Mouse (Mus musculus) heart, adult 18-20 months (tissue): Measurements from ENCODE around the gene Icam1. TPM values are rescaled to one million over a fixed set of nuclear protein-coding genes. Genes with fewer than 3 reads are reported as not detected.
"Not testable (repeated sequence)": the region's sequence is repeated elsewhere in the genome, so short reads cannot be mapped to it uniquely, and the experiment has no call there.

ENCODE experiments used
- DNase-seq, 2 experiments: peaks; one replicate each; pipeline ENCODE4 v3.0.0; 2021 to 2022; ENCODE audit warnings: mixed read lengths in 1 of 2
- total RNA-seq, 2 experiments: library from RNA; stranded (reverse); gene quantifications; 2 replicates each; pipeline ENCODE4 v1.2.3; 2021

Gene Icam1
- total RNA-seq, 2 experiments from 2014 or later: 8.7 to 9.1 TPM

DNA sequence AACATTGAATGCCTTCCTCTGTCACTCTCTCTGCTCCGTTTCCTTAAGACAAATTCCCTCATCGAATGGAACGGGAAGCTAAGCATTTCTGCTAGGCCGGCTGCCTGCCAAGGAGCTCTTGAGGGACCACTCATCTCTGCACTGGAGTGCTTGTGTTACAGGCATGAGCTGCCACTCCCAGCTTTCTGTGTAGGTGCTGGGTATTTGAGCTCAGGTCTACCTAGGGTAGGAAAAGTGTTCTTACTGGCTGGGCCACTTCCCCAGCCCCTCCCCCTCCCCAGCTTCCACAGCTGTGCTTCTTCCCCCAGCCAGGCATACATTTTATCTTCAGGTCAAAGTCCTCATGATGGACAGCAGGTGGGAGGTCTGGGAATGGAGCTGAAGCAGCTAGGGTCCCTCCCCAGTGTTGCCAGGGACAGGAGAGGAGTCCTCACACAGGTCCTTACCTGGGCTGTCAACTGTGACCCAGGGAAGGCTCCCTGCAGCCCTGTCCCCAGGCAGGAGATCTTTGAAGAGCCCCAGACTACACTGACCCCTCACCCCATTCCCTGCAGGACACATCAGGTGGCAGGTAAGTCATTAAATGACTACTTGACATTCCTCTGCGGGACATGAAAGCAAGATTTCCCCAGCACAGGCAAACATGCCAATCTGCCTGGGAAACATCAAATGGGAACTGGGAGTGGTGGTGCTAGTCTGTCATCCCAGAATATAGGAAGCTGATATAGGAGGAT lies 22.5 kb upstream of the Icam1 start:
- DNase-seq: no peak

DNA sequence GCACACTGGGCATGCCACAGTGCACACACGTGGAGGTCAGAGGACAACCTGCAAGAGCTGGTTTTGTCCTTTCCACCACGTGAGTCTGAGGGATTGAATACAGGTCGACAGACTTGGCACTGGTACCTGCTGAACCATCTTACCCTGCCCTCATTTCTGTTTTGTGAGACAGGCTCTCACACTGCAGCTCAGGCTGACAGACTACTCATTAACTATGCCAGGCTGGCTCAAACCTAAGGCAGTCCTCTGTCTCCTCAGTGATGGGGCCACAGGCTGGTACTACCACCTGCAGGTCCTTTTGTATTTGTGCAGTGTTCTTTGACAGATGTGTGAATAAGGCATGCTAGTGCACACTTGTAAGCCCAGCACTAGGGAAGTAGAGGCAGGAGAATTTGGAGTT lies 20.7 kb upstream of the Icam1 start:
- no peak for DNase-seq

DNA sequence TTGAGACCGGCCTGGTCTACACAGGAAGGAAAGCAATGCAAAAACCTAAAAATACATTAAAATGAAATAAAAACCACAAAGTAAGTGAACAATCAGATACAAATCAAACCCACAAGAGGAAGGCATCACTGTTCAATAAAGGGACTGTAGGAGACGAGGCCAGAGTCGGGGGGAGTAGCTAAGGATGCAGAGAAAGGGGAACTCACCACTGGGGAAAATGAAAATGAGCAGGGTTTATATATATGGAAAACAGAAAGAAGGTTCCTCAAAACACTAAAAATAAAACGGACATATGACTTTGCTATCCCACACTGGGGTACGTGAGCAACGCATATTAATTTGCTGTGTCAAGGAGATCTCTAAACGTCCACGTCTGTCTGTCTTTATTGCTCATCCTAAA lies 18.7 kb upstream of the Icam1 start:
- DNase-seq: no peak

DNA sequence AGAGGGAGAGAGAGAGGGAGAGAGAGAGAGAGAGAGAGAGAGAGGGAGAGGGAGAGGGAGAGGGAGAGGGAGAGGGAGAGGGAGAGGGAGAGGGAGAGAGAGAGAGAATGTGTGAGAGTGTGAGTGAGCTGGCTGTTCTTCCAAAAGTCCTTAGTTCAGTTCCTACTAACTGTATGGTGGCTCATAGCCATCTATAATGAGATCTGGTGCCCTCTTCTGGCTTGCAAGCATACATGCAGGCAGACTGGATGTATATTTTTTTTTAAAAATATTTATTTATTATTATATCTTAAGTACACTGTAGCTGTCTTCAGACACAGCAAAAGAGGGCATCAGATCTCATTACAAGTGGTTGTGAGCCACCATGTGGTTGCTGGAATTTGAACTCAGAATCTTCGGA lies 17.4 kb upstream of the Icam1 start:
- not testable (repeated sequence) for DNase-seq

DNA sequence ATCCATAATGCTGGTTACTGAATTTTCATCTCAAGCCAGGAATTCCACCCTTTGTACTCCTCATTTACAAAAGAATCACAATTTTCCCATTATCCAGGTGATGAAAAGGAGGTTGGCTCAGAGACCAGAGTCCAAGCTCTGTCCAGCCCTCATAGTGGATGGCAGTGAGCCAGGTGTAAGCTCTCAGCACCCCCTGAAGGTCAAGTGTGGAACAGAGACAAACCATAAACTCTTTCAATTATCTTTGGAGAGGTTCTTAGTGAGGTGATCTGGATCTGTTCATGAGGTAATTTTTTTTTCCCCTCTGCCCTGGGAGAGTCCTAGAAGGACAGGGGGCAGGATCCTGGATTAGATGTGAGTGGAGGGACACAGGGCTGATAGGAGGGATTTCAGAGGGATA lies 15.0 kb upstream of the Icam1 start:
- DNase-seq: no peak

DNA sequence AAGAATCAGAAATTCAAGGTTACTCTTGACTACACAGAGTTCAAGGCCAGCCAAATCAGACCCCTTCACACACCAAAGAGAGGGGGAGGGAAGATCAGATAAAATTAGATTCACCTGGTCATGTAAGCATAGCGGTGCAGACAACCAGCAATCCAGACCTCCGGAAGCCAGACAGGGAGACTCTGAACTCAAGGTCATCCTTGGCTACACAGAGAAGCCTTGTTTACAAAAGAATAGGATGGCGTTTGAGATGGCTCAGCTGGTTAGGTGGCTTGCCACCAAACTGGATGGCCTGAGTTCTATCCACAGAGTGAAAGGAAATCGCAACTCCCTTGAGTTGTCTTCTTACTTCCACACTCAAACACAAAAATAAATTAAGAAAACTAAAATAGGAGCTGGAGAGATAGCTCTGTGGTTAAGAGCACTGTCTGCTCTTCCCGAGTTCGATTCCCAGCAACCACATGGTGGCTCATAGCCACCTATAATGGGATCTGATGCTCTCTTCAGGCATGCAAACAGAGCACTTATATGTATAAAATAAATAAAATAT lies 14.1 kb upstream of the Icam1 start:
- no peak for DNase-seq

DNA sequence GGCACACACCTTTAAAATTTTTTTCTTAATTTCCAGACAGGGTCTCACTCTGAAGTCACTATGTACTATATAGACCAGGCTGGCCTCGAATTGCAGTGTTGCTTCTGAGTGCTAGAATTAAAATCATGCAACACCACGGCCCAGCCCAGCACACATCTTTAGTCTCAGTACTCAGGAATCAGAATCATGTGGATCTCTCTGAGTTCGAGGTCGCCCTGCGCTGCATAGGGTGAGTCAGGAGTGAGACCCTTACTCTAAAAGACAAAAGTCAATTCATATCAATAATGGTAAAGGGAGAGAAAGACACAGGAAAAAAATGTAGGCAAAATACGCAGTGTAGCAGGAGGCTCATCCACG lies 13.5 kb upstream of the Icam1 start:
- no peak for DNase-seq

DNA sequence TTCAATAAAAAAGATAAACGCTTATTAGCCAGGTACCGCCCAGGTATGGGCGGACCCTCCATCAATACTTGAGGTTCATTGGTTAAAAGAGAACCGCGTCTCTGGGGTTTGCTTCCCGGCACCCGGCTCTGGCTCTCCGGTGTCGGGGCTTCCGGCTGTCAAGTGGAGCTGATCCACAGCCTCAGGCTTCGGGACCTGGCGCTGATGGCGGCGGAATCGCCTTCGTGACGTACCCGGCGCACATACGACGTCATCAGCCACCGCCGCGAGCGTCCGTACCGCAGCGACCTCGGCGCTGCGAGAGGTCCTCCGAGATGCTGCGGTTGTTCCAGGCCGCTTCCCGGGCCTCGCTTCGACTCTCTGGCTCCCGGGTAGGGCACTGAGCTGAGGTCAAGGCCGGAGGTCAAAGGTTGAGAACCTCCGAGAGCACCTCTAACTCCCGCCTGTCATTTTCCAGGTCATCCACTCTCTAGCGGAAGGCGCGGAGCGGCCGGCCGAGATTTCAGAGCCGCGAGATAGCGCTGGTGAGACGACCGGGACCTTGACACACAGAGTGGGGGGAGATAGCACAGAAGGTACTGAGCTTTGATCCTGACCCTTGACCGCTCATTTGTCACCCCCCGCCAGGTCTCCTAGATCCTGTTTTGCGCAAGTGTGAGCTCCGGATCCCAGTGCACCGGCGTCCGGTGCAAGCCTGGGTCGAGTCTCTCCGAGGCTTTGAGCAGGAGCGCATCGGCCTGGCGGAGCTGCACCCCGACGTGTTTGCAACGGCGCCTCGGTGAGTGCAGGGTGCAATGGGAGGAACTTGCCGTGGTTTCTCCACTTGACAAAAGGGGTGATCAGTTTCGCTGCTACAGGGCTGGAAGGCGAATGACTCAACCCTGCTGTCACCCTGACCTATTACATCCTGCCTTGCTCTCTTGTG lies 12.9 kb upstream of the Icam1 start, which contains the start of gene Mrpl4:
Gene Mrpl4, plus strand, starts transcription at position 112 of the 925 bp plus-strand sequence.
- DNase-seq: peak; percentile 88 to 92

DNA sequence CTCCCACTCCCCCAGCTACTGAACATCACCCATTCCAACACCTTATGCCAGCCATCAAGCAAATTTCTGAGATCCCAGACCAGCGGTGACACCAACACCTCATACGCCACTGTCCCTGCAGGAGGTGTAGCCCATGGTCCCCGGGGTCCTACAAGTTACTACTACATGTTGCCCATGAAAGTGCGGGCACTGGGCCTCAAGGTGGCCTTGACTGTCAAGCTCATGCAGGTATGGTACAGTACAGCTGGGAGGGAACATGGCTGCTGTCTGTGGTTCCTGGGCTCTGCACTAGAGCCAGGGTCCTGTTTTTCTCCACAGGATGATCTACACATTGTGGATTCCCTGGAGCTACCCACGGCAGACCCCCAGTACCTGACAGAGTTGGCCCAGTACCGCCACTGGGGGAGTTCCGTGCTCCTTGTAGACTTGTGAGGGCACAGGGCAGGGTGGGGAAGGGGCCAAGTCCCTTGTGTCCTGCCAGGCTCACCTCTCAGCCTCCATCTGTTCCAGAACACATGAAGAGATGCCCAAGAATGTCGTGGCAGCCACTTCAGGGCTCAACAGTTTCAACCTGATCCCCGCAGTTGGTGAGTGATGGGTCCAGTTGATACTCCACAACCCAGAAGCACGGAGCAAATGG lies 8.4 kb upstream of the Icam1 start:
- DNase-seq: no peak

DNA sequence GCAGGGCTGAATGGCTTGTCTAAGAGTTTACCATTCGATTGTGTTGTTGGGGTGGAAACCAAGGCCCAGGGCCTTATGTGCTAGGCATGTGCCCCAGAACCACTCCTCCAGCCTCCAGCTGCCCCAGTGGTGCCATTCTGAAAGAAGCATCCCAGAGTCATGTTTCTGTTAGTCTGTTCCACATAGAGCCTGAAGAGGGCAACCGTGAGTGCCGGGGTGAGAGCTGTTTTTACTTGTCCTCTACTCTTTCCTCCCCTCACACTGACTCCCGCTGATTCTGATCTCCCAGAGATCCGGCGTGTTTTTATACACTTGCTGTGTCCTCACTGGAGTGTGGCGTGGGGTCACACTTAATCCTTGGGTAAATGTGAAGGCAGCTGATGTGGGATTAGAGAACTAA lies 7.8 kb upstream of the Icam1 start:
- DNase-seq: no peak

DNA sequence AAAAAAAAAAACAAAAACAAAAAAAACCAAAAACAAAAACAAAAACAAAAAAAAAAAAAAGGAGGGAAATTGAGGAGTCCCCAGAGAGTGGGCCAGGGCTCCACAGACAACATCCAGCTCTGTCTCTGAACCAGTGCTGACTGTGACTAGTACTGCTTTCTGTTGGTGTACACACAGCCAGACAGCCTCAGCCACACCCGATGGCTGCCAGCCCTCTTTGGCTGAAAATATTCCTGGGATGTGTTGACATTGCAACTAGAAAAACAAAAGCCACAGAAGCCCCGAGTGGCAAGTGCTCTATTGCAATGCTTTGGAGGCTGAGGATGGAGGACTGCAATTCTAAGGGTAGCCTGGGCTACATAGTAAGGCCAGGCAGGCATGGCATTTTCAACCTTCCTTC lies 5.4 kb upstream of the Icam1 start:
- peak; percentile 65 to 75 for DNase-seq

DNA sequence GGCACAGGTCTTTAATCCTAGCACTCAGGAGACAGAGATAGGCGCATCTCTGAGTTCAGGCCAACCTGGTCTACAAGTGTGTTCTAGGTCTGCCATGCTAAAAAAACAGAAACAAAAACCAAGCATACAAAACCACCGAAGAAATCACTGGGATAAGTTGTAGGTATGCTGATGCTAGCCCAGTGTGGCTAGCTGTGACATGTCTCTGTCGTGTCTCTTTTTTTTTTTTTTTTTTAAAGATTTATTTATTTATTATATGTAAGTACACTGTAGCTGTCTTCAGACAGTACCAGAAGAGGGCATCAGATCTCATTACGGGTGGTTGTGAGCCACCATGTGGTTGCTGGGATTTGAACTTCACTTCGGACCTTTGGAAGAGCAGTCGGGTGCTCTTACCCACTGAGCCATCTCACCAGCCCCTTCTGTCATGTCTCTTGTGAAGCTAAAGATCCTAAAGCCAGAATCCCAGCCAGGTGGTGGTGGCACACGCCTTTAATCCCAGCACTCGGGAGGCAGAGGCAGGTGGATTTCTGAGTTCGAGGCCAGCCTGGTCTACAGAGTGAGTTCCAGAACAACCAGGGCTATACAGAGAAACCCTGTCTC lies 4.7 kb upstream of the Icam1 start:
- not testable (repeated sequence) for DNase-seq

DNA sequence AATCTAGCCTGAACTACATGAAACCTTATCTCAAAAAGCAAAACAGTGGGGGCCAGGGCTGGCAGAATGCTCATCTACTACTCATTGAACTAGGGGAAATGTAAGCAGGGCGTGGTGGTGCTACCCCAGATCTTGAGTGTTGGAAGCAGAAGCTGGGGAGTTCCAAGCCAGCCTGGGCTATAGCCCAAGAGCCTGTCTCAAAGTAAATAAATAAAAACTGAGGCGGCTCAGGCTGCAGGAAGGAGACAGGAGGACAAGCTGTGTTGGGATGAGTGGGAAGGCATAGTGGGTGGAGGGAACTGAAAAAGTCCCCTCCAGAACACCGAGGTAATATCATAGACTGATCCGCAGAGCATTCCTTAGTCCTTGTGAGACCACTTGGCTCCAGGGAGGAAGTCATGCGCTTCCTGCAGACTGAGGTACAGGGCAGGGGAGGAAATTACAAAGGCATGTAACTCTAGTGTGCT lies 3.9 kb upstream of the Icam1 start:
- peak; percentile 76 to 83 for DNase-seq

DNA sequence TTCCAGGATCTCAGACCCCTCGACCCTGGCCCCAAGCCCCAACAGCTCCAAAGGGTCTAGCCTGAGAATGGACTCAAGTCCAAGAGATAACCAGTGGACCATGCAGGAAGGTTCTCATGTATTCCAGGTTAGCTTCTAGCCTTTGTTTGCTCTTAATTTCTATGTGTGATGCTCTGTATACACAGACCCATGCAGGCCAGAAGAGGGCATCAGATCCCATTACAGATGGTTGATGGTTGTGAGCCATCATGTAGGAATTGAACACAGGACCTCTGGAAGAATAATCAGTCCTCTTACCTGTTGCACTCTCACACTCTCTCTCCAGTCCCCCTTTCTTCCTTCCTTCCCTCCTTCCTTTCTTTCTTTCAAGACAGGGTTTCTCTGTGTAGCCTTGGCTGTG lies 3.4 kb upstream of the Icam1 start:
- DNase-seq: no peak

DNA sequence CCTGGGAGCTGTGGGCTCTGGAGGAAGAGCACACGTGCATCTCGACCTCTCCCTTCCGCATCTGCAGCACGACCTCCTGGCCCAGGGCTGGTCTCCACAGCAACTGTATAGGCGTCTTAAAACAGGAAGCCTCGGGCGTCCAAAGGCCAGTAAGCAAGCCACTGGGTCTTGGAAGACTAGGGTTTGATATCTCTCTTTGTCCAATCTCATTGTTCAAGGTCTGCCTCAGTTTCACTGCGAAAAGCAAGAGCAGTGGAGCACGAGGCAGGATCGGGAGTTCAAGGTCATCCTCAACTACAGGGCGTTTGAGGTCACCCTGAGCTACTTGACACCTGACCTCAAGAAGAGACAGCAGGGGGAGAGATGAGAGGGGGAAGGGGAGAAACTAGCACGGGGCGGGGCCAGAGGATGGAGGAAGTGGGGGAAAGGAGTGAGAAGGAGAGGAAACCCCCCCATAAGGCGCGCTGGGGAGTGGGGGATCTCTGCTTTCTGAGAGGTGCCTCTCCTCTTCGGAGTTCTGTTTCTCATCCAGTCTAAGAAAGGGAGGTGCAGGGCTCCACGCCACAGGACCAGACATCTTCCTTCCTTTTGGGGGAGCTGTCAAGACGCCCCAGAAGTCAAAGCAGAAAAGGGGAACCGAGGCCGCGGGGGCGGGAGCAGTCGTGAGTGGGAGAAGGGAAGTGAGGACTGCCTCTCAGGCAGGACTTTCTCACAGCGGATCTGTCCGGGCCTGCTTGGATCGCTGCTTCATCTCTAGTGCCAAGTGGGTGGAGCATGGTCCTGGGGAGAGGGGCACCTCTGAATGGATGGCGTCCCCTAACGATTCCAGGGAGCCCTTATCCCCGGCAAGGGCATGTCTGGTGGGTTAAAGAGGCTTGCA lies 854 bp upstream of the Icam1 start:
- DNase-seq: peak; percentile 84 to 89

DNA sequence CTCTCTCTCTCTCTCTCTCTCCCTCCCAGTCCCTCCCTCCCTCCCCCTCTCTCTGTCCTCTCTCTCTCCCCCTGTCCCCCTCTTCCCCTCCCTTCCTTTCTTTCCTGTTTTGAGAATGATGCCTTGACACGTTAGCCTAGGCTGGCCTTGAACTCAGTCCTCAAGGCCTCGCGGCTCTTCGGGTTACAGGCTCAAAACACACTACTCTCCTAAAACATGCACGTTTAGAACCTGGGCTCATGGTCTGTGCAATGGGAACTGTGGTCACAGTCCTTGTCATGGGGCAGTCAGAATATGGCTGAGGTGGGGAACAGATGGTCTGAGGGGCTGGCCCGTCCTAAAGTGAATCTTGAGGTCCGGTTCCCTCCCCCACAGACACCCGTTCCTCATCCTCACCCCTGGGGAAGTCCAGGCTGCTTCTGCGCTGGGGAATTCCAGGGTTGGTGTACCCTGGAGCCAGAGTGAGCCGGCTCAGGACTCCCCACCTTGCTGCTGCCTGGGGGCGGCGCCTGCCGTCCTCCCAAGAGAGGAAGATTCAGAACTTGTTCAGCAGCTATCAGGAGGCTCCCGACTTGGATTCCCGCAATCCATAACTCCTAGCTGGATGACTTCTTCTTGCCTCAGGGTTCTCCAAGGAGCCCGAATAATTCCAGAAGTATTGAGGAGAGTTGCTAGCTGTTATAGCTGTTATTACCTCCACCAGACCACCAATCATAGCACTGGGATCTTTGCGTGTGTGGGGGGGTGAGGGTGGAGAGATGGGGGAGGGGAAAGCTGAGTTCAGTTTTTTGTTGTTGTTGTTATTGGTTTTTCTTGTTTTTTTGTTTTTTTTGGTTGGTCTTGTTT lies 769 bp downstream of the Icam1 start:
- DNase-seq: peak; percentile 45 to 56

DNA sequence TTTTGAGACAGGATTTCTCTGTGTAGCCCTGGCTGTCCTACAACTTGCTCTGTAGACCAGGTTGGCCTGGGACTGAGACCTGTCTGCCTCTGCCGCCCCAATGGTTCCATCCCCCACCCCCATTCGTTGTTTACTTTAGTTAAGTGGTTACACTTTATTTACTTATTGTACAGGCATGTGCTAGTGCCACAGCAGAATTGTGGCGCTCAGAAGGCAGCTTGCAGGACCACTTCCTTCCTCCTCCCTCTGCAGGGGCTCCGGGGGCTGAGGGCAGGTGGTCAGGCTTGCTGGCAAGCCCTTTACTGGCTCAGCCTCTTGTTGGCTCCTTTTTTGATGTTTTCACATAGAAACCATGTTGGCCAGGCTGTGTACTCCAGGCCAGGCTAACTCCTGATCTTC lies 1.4 kb downstream of the Icam1 start:
- DNase-seq: no peak

DNA sequence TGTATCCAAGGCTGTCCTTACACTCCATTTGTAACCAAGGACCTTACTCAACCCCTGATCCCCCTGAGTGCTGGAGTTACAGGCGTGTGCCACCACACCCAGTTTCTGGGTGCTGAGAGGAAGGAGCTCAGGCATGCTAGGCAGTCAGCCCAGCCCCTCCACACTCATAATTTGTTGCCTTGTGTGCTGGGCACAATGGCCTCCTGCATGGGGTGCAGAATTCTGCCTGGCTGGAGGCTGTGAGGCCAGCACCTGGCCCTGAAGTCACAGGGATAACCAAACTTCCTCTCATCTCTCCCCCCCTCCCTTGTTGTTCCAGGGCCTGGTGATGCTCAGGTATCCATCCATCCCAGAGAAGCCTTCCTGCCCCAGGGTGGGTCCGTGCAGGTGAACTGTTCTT lies 2.8 kb downstream of the Icam1 start:
- DNase-seq: no peak

DNA sequence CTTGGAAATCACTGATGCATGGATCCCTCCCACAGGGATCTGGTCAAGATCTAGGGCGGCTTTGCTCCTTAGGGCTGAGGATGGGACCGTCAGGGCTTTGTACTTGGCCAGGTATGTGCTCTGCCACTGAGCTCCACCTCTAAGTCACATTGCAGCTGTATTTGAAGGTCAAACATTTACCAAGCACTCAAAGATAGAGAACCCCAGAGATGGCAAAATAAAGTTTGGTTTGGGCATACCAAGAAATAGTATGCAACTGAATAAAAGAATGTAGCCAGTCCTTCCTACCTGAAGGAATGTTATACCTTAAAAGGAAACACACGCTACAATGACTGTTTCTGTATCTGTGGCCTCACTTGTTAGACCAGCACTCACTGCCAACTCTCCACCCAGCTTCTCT lies 5.6 kb downstream of the Icam1 start:
- DNase-seq: no peak

DNA sequence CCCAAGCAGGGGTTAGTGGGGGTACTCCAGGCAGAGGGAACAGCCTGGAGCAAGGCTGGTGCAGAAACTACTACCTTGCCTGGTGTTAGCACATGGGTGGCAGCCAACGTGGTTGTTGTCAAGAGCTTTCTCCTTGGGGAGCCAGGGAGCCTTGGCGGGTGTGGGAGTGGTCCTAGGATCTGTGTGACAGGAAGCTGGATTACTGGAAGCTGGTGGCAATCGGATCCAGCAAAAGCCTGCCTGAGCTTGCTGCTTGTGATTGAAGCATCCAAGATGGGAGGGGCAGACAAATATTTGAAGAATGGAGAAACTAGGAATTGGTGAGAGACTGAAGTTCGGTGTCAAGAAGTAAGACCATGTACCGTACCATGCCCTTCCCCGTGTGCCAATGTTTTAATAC lies 6.5 kb downstream of the Icam1 start:
- no peak for DNase-seq
